Mouse (Mus musculus) ES-E14 (cell line): ENCODE measurements around the gene Frmpd1. TPM values are rescaled to one million over a fixed set of nuclear protein-coding genes. Genes with fewer than 3 reads are reported as not detected.

Source experiments
- DNase-seq: peaks from one replicate; pipeline ENCODE4 v3.0.0-alpha.2; 2013; ENCODE audit warnings: low read depth, low spot score
- H3K27ac ChIP-seq: 2 replicates; pipeline ENCODE4 v1.5.1; 2012; ENCODE audit warnings: low read depth, mild to moderate bottlenecking, low read length, moderate library complexity, mixed read lengths; ENCODE audit not compliant: poor library complexity, insufficient read depth, severe bottlenecking
- H3K36me3 ChIP-seq: 2 replicates; pipeline ENCODE4 v1.6.1; 2012; ENCODE audit warnings: mild to moderate bottlenecking, low read length, moderate library complexity, mixed read lengths; ENCODE audit not compliant: control insufficient read depth, poor library complexity, insufficient read depth, severe bottlenecking
- H3K4me1 ChIP-seq, 2 experiments: fragments of 150-350 bp in 1 of 2; sonication (generic) in 1 of 2; 2 replicates each; pipeline ENCODE4 v1.6.1; 2012; ENCODE audit warnings: low read length in 2 of 2, mild to moderate bottlenecking in 1 of 2, mixed read lengths in 1 of 2; ENCODE audit not compliant: control insufficient read depth in 2 of 2, insufficient read depth in 2 of 2, poor library complexity in 1 of 2
- H3K4me3 ChIP-seq, 2 experiments: fragments of 150-350 bp in 1 of 2; sonication (generic) in 1 of 2; 2 replicates each; pipeline ENCODE4 v1.5.1; 2012; ENCODE audit warnings: low read length in 2 of 2, low read depth in 1 of 2, mild to moderate bottlenecking in 1 of 2, mixed read lengths in 1 of 2; ENCODE audit not compliant: insufficient read depth in 1 of 2, poor library complexity in 1 of 2, severe bottlenecking in 1 of 2
- H3K9ac ChIP-seq: 2 replicates; pipeline ENCODE4 v1.6.1; 2012; ENCODE audit warnings: low read depth, mild to moderate bottlenecking, low read length, mixed read lengths; ENCODE audit not compliant: poor library complexity, insufficient read depth, severe bottlenecking
- H3K9me3 ChIP-seq: fragments of 150-350 bp; sonication (generic); 2 replicates; pipeline ENCODE4 v1.6.1; 2012; ENCODE audit warnings: low read depth, mild to moderate bottlenecking, low read length; ENCODE audit not compliant: control insufficient read depth, insufficient read depth
- CHD2 ChIP-seq: IDR thresholded peaks from 2 replicates; pipeline ENCODE4 v1.6.1; 2014; ENCODE audit warnings: mild to moderate bottlenecking, low read depth, low read length, inconsistent platforms
- HCFC1 ChIP-seq: IDR thresholded peaks from 2 replicates; pipeline ENCODE4 v1.6.1; 2012; ENCODE audit warnings: low read length, inconsistent platforms, borderline replicate concordance; ENCODE audit not compliant: insufficient read depth
- MAFK ChIP-seq: IDR thresholded peaks from 2 replicates; pipeline ENCODE4 v1.6.1; 2014; ENCODE audit warnings: mild to moderate bottlenecking, low read depth, low read length, inconsistent platforms; ENCODE audit not compliant: insufficient read depth
- ZC3H11A ChIP-seq: IDR thresholded peaks from 2 replicates; pipeline ENCODE4 v1.6.1; 2012; ENCODE audit warnings: low read depth, mild to moderate bottlenecking, inconsistent platforms, low read length, borderline replicate concordance
- ZNF384 ChIP-seq: IDR thresholded peaks from 2 replicates; pipeline ENCODE4 v1.6.1; 2012; ENCODE audit warnings: low read depth, low read length, inconsistent platforms
- in situ Hi-C, 2 experiments: fragments of 600-800 bp; cut with MboI; formaldehyde crosslinking; loops; one replicate each; pipeline ENCODE4 v1.15.1; 2025; ENCODE audit warnings: low sequenced_read_pairs in 2 of 2, inconsistent platforms in 1 of 2; ENCODE audit not compliant: unreplicated experiment in 2 of 2
- total RNA-seq: library from RNA; depleted of rRNA; stranded (reverse); fragments of 300-350 nt; gene quantifications from 2 replicates; pipeline ENCODE4 v1.2.3, GENCODE M21; 2012

Frmpd1 gene
- total RNA-seq, 1 experiment = 1.3 TPM

GRCm38 (mm10) chr4:45279292-45279691, 94.6 kb downstream of the Frmpd1 start:
- TF ChIP-seq ZNF384 (no peak), ZC3H11A (no peak), CHD2 (no peak), HCFC1 (no peak), MAFK (no peak)
- in situ Hi-C loops = no loop called here
- H3K27ac ChIP-seq = no peak overlapping the region
- H3K9ac ChIP-seq = no peak overlapping the region
- H3K4me1 ChIP-seq = no peaks in the 10 kb centered on the region
- DNase-seq = no peak
- no peaks in the 10 kb centered on the region for H3K9me3 ChIP-seq
- no peaks in the 10 kb centered on the region for H3K36me3 ChIP-seq
- no peak overlapping the region for H3K4me3 ChIP-seq

DNA sequence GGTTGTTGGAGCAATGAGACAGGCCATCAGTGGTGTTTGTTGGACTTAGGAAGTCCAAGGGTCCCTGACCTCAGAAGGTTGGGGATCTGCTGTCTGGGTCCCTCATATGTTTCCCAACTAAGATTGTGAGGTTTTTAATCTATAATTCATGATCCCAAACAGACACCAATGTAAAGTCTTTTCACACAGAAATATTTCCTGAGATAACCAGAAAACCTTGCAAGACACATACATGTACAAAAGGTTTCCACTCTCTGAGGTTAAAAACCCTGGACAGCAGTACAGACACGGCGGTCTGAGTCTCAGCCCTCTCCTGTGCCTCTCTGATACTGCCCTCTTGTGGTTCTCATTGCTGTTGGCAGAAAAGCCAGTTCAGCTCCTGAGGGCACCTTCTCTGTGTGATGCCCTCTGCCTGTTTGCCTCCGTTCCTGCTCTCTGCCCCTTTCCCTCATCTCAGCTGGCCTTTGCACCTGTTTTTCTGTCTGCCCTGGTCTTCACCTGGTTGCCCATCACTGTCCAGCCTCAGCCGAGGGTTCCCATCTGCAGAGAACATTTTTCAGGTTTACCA, 95.4 kb downstream of the Frmpd1 start:
- TF ChIP-seq ZC3H11A = peak; percentile 85; the same call in 1 of the 2 replicates
- TF ChIP-seq CHD2 = no peak
- H3K9ac ChIP-seq = no peak overlapping the region
- peaks cover 0 to 5% of the 10 kb centered on the region in 2 experiments; a peak in 2 of 4 replicates for H3K4me1 ChIP-seq
- DNase-seq = peak; percentile 40
- no peaks in the 10 kb centered on the region for H3K36me3 ChIP-seq
- in situ Hi-C loops = loop anchor here in 1 of 2 experiments (10.0 kb wide), 1 partner anchor 265 kb away; the partner anchor contains the start of genes Polr1e and Zbtb5
- H3K27ac ChIP-seq = no peak overlapping the region
- no peak overlapping the region for H3K4me3 ChIP-seq
- no peaks in the 10 kb centered on the region for H3K9me3 ChIP-seq

DNA sequence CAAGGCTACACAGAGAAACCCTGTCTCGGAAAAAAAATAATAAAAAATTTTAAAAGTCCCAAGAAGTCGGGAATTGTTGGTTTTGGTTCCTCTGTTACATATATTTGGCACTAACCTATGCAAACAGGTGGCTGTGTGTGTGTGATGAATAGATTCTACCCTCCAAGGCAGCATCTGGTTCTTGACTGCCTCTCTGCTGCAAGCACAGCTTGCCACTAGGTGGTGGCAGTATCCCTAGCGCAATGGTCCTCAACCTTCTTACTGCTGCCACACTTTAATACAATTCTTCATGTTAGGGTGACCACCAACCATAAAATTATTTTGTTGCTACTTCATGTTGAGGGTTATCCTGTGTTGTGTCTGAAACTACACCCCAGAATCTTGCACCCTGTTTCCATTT, 101.6 kb downstream of the Frmpd1 start:
- Histone ChIP-seq H3K9ac (no peak overlapping the region), H3K36me3 (no peaks in the 10 kb centered on the region), H3K27ac (no peak overlapping the region), H3K9me3 (no peaks in the 10 kb centered on the region), H3K4me1 (peaks cover 2 to 14% of the 10 kb centered on the region in 2 experiments; a peak in 3 of 4 replicates), H3K4me3 (no peak overlapping the region)
- in situ Hi-C loops = loop anchor here in 1 of 2 experiments (10.0 kb wide), 1 partner anchor 272 kb away; the partner anchor contains the start of genes Polr1e and Zbtb5
- TF ChIP-seq ZNF384 (no peak), ZC3H11A (peak; percentile 46; the same call in 1 of the 2 replicates)
- DNase-seq = no peak

GRCm38 (mm10) chr4:45287906-45288305, 103.2 kb downstream of the Frmpd1 start:
- Histone ChIP-seq H3K36me3 (no peaks in the 10 kb centered on the region), H3K27ac (no peak overlapping the region), H3K9me3 (no peaks in the 10 kb centered on the region), H3K4me3 (no peak overlapping the region), H3K4me1 (peaks cover 2 to 14% of the 10 kb centered on the region in 2 experiments; a peak in 3 of 4 replicates), H3K9ac (no peak overlapping the region)
- no peak for TF ChIP-seq ZC3H11A
- TF ChIP-seq CHD2 = peak; percentile 55; the same call in 1 of the 2 replicates
- DNase-seq = peak; percentile 73
- in situ Hi-C loops = loop anchor here in 1 of 2 experiments (10.0 kb wide), 1 partner anchor 273 kb away; the partner anchor contains the start of genes Polr1e and Zbtb5

DNA sequence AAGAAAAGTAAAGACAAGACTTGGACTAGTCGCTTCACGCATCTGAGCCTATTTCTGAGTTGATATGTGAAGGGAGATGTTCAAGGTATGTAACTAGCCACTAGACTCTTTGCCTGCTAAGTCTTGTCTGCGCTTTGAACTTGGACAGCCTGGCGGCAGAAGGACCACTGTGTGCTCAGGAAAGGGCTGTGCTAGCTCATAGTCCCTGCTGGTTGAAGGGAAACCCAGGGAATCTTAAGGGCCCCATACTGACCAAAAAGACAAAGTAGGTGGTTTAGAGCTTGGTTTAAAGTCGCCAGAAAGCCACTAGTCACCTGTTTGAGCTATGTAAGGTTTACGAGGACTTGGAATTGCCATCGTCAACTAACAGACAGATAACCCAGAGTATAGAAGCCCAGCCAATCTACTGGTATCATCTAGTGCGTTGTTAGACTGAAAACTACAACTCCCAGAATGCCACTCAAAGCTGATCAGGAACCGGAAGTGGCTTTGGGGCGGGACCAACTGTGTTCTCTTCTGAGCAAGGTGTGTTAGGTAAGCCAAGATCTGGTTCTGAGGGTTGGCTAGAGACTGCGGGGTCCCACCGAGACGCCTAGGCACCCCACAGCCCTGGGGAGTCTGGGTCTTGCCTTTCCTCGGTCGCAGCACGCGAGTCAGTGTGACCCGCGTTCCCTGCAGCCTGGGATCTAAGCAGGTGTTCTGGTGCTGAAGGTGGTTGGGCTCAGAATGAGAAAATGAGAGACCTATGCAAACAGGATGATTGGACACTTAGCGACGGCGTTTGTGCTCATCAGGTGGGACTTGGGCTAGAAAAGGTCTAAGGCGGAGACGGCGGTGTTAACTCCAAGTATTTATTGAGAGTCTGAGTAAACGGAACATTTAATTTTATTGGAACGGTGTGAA, 112.2 kb downstream of the Frmpd1 start, which contains the start of gene Trmt10b:
Gene Trmt10b (plus strand): TSS at position 466 of the 903 bp plus-strand sequence.
- Histone ChIP-seq H3K4me1 (no peaks in the 10 kb centered on the region), H3K27ac (no peak within 1 kb of the TSS), H3K9me3 (no peaks in the 10 kb centered on the region), H3K4me3 (peak within 1 kb of the TSS; percentile 71 to 88), H3K36me3 (peaks cover 4% of the 10 kb centered on the region), H3K9ac (peak within 1 kb of the TSS; percentile 77)
- in situ Hi-C loops = no loop called here
- TF ChIP-seq ZNF384 = no peak
- no peak for TF ChIP-seq CHD2
- TF ChIP-seq ZC3H11A = no peak
- TF ChIP-seq HCFC1 = peak; percentile 97
- DNase-seq = peak; percentile 77
